Mouse (Mus musculus) lung, adult 2 months (tissue): ENCODE data around the gene Tmppe.

ENCODE experiments used
- CTCF ChIP-seq: fragments of 200-500 bp; IDR thresholded peaks from 2 replicates; pipeline ENCODE4 v1.5.1; 2011; ENCODE audit warnings: mild to moderate bottlenecking, low read length, control low read depth; ENCODE audit not compliant: insufficient read depth
- POLR2A ChIP-seq: fragments of 200-500 bp; IDR thresholded peaks from 2 replicates; pipeline ENCODE4 v1.6.1; 2011; ENCODE audit warnings: low read depth, mild to moderate bottlenecking, control low read depth, low read length, borderline replicate concordance; ENCODE audit errors: extremely low read depth

DNA sequence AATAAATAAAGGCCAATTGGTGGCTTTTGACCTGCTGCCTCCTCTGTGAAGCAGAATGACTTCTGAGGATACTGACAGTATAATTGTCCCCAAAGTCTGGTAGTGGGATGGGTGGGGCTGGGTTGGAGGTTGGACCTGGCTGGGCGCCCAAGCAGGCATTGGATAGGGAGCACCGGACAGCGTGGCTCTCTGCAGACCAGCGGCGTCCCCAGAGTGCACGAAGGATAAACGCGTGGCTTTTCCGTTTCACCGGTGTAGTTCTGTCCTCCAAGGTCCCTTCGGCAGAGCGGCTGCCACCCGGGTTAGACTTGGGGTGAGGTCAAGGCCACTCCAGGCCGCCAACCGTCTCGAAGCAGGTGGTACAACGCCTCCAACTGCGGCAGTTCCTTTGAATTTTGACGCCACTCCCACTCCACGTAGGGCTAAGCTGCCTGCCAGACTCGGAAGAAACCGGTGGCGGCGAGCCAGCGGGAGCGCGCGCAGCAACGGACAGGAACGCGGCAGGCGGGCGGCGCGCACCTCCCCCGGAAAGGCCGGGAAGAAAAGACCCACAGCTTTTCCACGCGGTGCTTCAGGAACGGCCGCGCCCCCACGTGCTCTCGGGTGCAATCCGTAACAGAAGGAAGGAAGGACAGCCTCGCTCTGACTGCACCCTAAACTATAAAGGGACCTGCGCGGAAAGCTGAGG is 33.0 kb upstream of the Tmppe start:
- TF ChIP-seq POLR2A (no peak), CTCF (no peak)
